Mouse (Mus musculus) liver, embryonic 14.5 days (tissue): ENCODE measurements around the gene Mlec. TPM values are rescaled to one million over a fixed set of nuclear protein-coding genes. Genes with fewer than 3 reads are reported as not detected.

Source experiments
- ATAC-seq: fragments of 200-750 bp; cut with Nextera tagmentation; 2 replicates; pipeline ENCODE4 v1.8.0; 2017; ENCODE audit warnings: moderate number of reproducible peaks, mild to moderate bottlenecking, moderate library complexity; ENCODE audit not compliant: insufficient read depth
- DNase-seq, 3 experiments: peaks; one replicate each; pipeline ENCODE4 v3.0.0-alpha.2; 2012 to 2013; ENCODE audit warnings: low read depth in 3 of 3, low spot score in 3 of 3
- H3K27ac ChIP-seq: fragments of 300-500 bp; sonication (generic); 2 replicates; pipeline ENCODE4 v1.5.1; 2014; ENCODE audit warnings: moderate library complexity, mild to moderate bottlenecking, control low read depth, inconsistent platforms
- H3K27me3 ChIP-seq: fragments of 300-500 bp; sonication (generic); 2 replicates; pipeline ENCODE4 v1.6.1; 2014; ENCODE audit warnings: mild to moderate bottlenecking, low read length, moderate library complexity; ENCODE audit not compliant: control insufficient read depth, insufficient read depth
- H3K36me3 ChIP-seq: fragments of 300-500 bp; sonication (generic); replicated peaks from 2 replicates; pipeline ENCODE4 v1.6.1; 2014; ENCODE audit warnings: low read depth; ENCODE audit not compliant: control insufficient read depth, insufficient read depth
- H3K4me1 ChIP-seq, 2 experiments: fragments of 200-500 bp in 1 of 2; fragments of 300-500 bp in 1 of 2; sonication (generic) in 1 of 2; replicated peaks; 2 replicates each; pipeline ENCODE4 v1.6.1; 2012 to 2014; ENCODE audit warnings: antibody characterized with exemption in 1 of 2, inconsistent platforms in 1 of 2, low read length in 1 of 2; ENCODE audit not compliant: control insufficient read depth in 2 of 2, insufficient read depth in 2 of 2
- H3K4me2 ChIP-seq: fragments of 300-500 bp; sonication (generic); 2 replicates; pipeline ENCODE4 v1.6.1; 2014; ENCODE audit warnings: low read depth, mild to moderate bottlenecking, control low read depth, moderate library complexity
- H3K4me3 ChIP-seq, 2 experiments: fragments of 200-500 bp in 1 of 2; fragments of 300-500 bp in 1 of 2; sonication (generic) in 1 of 2; 2 replicates each; pipeline ENCODE4 v1.5.1; 2012 to 2014; ENCODE audit warnings: low read depth in 2 of 2, low read length in 2 of 2, mild to moderate bottlenecking in 2 of 2, control low read depth in 1 of 2, inconsistent platforms in 1 of 2, moderate library complexity in 1 of 2; ENCODE audit not compliant: insufficient read depth in 1 of 2
- H3K9ac ChIP-seq: fragments of 300-500 bp; sonication (generic); replicated peaks from 2 replicates; pipeline ENCODE4 v1.6.1; 2014; ENCODE audit warnings: mild to moderate bottlenecking, control low read depth, moderate library complexity
- H3K9me3 ChIP-seq: fragments of 300-500 bp; sonication (generic); 2 replicates; pipeline ENCODE4 v1.6.1; 2016; ENCODE audit warnings: low read length, mixed read lengths; ENCODE audit not compliant: control insufficient read depth
- CTCF ChIP-seq: IDR thresholded peaks from 2 replicates; pipeline ENCODE4 v1.5.1; 2016; ENCODE audit warnings: antibody characterized with exemption, low read depth, control low read depth
- EP300 ChIP-seq: IDR thresholded peaks from 2 replicates; pipeline ENCODE4 v1.6.1; 2016; ENCODE audit warnings: antibody characterized with exemption, low read depth
- WGBS: fragments of 180-500 bp; shearing (Covaris S2); extraction: QIAGEN DNeasy Blood & Tissue Kit; methylation state at CpG from one replicate; pipeline ENCODE4 v1.1.7; 2014; ENCODE audit not compliant: insufficient replicate concordance; 5-methylcytosine and 5-hydroxymethylcytosine counted together
- polyA plus RNA-seq, 2 experiments: library from polyadenylated mRNA; depleted of rRNA in 1 of 2; stranded (reverse) in 1 of 2; unstranded in 1 of 2; fragments of >200 nt; fragmentation: Nextera tagmentation in 1 of 2; extraction: Ambion mirVana in 1 of 2; gene quantifications; 2 replicates each; pipeline versions ENCODE4 v1.2.1 to v1.2.3; 2012 to 2014

Gene Mlec
- polyA plus RNA-seq, 2 experiments: 13.9 to 34.1 TPM

DNA sequence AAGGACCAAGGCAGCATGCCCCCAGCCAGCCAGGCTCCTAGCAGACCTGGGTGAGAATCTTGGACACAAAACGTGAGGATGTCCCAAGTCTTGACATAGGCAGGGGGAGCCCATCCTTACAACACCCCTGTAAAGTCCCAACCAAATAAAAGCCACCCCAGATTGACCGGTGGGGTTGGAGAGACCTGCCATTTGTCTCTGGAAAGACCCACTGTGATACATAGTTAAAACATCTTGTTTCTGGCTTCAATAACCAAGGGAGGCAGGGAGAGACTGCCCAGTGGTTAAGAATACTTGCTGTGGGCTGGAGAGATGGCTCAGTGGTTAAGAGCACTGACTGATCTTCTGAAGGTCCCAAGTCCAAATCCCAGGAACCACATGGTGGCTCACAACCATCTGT, 55.7 kb downstream of the Mlec start:
- Histone ChIP-seq H3K36me3 (peaks cover 13% of the 10 kb centered on the region), H3K9me3 (no peaks in the 10 kb centered on the region), H3K4me1 (no peaks in the 10 kb centered on the region), H3K27me3 (no peaks in the 10 kb centered on the region), H3K9ac (no peak overlapping the region), H3K4me2 (no peak overlapping the region), H3K4me3 (no peak overlapping the region), H3K27ac (no peak overlapping the region)
- ATAC-seq (no peak), DNase-seq (no peak)
- WGBS: 75% methylated on average over 2 of the region's 2 CpGs
- TF ChIP-seq CTCF (no peak), EP300 (no peak)

DNA sequence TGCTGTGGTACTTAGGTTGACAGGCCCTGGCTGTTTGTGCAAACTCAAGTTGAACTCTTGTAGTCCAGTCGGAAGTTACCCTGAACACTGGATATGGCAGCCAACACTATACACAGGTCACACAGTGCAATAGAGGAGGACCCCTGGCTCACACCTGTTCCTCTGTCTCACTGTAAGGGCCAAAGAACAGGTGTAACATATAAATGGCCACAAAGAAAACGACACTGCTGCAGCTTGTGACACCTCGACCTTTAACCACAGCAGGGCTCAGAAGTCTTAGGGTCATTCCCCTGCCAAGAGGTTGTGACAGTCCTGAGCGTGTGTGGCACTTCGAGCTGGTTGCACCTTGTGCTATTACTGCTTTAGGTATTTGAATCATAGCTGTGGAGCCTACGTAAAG, 57.5 kb downstream of the Mlec start:
- H3K4me1 ChIP-seq: no peaks in the 10 kb centered on the region
- 83% methylated on average over 6 of the region's 6 CpGs for WGBS
- no peak overlapping the region for H3K27ac ChIP-seq

DNA sequence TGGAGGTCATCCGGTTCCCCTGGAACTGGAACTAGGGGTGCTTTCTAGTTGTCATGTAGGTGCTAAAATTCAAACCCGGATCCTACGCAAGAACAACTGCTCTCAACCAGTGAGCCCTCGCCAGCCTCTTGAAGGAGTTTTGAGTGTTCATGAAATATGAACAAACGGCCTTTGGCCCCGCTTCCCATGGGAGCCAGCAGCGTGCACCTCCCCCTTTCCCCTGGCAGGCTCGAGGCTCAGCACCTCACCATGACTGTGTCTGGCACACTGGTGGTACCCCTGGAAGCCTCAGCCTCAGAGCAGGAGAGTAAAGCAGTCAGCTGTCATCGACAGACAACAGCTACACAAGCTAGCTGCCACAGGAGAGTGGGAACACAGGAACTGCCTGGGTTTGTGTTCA, 58.0 kb downstream of the Mlec start:
- WGBS: 74% methylated on average over 9 of the region's 9 CpGs
- no peaks in the 10 kb centered on the region for H3K9me3 ChIP-seq
- no peaks in the 10 kb centered on the region for H3K27me3 ChIP-seq
- H3K27ac ChIP-seq: no peak overlapping the region
- H3K4me2 ChIP-seq: no peak overlapping the region
- H3K9ac ChIP-seq: no peak overlapping the region
- peaks cover 35% of the 10 kb centered on the region for H3K36me3 ChIP-seq
- H3K4me3 ChIP-seq: no peak overlapping the region
- TF ChIP-seq EP300 (no peak), CTCF (no peak)
- ATAC-seq (no peak), DNase-seq (no peak)
- H3K4me1 ChIP-seq: no peaks in the 10 kb centered on the region

More for the DNA sequence above, 57.5 kb downstream of the Mlec start:
- Histone ChIP-seq H3K9ac (no peak overlapping the region), H3K4me3 (no peak overlapping the region), H3K4me2 (no peak overlapping the region), H3K27me3 (no peaks in the 10 kb centered on the region), H3K36me3 (peaks cover 30% of the 10 kb centered on the region), H3K9me3 (no peaks in the 10 kb centered on the region)
- DNase-seq (no peak), ATAC-seq (no peak)
- no peak for TF ChIP-seq EP300
- TF ChIP-seq CTCF: no peak

DNA sequence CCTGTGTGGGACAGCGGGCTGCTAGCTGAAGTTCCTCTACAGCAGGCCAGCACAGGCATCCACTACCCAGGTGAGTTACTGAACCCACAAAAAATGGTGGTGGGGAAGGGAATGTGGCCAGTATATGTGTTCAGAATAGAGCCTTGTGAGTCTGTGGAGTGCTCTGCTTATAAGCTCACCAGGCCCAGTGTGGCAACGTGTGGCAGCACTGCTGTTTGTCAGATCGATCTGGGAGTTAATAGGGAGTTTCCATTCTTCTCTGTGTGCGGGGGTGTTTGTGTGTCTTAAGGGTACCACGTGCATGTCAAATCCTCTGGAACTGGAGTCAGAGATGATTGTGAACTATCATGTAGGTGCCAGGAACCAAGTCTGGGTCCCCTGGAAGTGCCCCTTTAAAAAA, 58.4 kb downstream of the Mlec start:
- Histone ChIP-seq H3K4me2 (no peak overlapping the region), H3K4me1 (no peaks in the 10 kb centered on the region), H3K4me3 (no peak overlapping the region), H3K27ac (no peak overlapping the region), H3K9me3 (no peaks in the 10 kb centered on the region), H3K36me3 (peaks cover 40% of the 10 kb centered on the region), H3K27me3 (no peaks in the 10 kb centered on the region), H3K9ac (no peak overlapping the region)
- no peak for TF ChIP-seq CTCF
- TF ChIP-seq EP300: no peak
- no peak for DNase-seq
- WGBS: 70% methylated on average over 5 of the region's 5 CpGs
- no peak for ATAC-seq

DNA sequence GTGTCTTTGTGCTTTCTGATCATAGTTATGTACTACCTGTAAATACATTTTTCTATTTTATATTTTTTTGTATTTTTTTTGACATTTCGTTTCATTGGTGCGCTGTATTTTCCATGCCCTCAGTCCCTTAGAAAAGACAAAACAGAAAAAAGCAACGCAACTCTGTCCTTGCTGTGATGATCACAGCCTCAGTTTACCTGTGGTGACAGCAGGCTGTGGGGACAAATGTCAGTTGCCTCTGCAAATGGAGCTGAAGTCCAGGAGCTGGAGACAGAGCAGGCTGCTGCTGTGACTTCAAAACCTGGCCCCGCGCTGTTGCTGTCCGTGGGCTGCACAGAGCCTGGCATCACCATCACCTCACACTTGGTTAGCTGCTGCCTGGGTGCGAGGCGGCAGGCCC, 59.8 kb downstream of the Mlec start, which contains the start of gene Gm10401:
TSS of gene Gm10401 (minus strand) at position 101 of the 400 bp plus-strand sequence.
- TF ChIP-seq EP300 (no peak), CTCF (no peak)
- ATAC-seq: no peak
- Histone ChIP-seq H3K27ac (no peak within 1 kb of the TSS), H3K27me3 (no peaks in the 10 kb centered on the region), H3K9me3 (no peaks in the 10 kb centered on the region), H3K9ac (no peak within 1 kb of the TSS), H3K4me3 (no peak within 1 kb of the TSS), H3K4me2 (no peak within 1 kb of the TSS), H3K4me1 (no peaks in the 10 kb centered on the region), H3K36me3 (peaks cover 42% of the 10 kb centered on the region)
- no peak for DNase-seq
- WGBS: 91% methylated on average over 8 of the region's 8 CpGs

Other genes starting within 250 kb of the Mlec start
- 0.44 and 0.50 TPM in 2 replicates for gene Oasl1, start 234.9 kb downstream of the Mlec start, polyA plus RNA-seq (2012; rRNA removed)
- 0.23 and 0.32 TPM in 2 replicates for gene Oasl1, start 234.9 kb downstream of the Mlec start, polyA plus RNA-seq (2014; fragmentation: Nextera tagmentation; extraction: Ambion mirVana)
- gene 2210016L21Rik, start 216.0 kb downstream of the Mlec start, polyA plus RNA-seq (2012; rRNA removed): 5.6 and 8.1 TPM in 2 replicates
- 11.3 and 12.3 TPM in 2 replicates for gene 2210016L21Rik, start 216.0 kb downstream of the Mlec start, polyA plus RNA-seq (2014; fragmentation: Nextera tagmentation; extraction: Ambion mirVana)
- gene Hnf1a, start 187.1 kb downstream of the Mlec start, polyA plus RNA-seq (2012; rRNA removed): 1.2 and 1.6 TPM in 2 replicates
- gene Hnf1a, start 187.1 kb downstream of the Mlec start, polyA plus RNA-seq (2014; fragmentation: Nextera tagmentation; extraction: Ambion mirVana): 0.86 and 1.5 TPM in 2 replicates
- 17.2 and 17.6 TPM in 2 replicates for gene Sppl3, start 147.0 kb downstream of the Mlec start, polyA plus RNA-seq (2012; rRNA removed)
- gene Sppl3, start 147.0 kb downstream of the Mlec start, polyA plus RNA-seq (2014; fragmentation: Nextera tagmentation; extraction: Ambion mirVana): 5.4 and 7.0 TPM in 2 replicates
- gene Gm10401, start 59.9 kb downstream of the Mlec start, polyA plus RNA-seq (2012; rRNA removed): 0.07 TPM in 1 of 2 replicates, not detected in the other
- 11.9 and 14.0 TPM in 2 replicates for gene Gm10401, start 59.9 kb downstream of the Mlec start, polyA plus RNA-seq (2014; fragmentation: Nextera tagmentation; extraction: Ambion mirVana)
- gene Acads, start 38.8 kb downstream of the Mlec start, polyA plus RNA-seq (2012; rRNA removed): 26.0 and 26.4 TPM in 2 replicates
- 21.2 and 22.9 TPM in 2 replicates for gene Acads, start 38.8 kb downstream of the Mlec start, polyA plus RNA-seq (2014; fragmentation: Nextera tagmentation; extraction: Ambion mirVana)
- gene Unc119b, start 23.2 kb downstream of the Mlec start, polyA plus RNA-seq (2012; rRNA removed): 6.2 and 6.3 TPM in 2 replicates
- gene Unc119b, start 23.2 kb downstream of the Mlec start, polyA plus RNA-seq (2014; fragmentation: Nextera tagmentation; extraction: Ambion mirVana): 5.6 and 7.5 TPM in 2 replicates
- 0.13 and 0.26 TPM in 2 replicates for gene Cabp1, start 36.2 kb upstream of the Mlec start, polyA plus RNA-seq (2012; rRNA removed)
- gene Cabp1, start 36.2 kb upstream of the Mlec start, polyA plus RNA-seq (2014; fragmentation: Nextera tagmentation; extraction: Ambion mirVana): 0.14 TPM in 1 of 2 replicates, not detected in the other
- 45.0 and 55.2 TPM in 2 replicates for gene Pop5, start 77.7 kb upstream of the Mlec start, polyA plus RNA-seq (2012; rRNA removed)
- gene Pop5, start 77.7 kb upstream of the Mlec start, polyA plus RNA-seq (2014; fragmentation: Nextera tagmentation; extraction: Ambion mirVana): 95.5 and 106 TPM in 2 replicates
- gene Rnf10, start 114.7 kb upstream of the Mlec start, polyA plus RNA-seq (2012; rRNA removed): 84.1 and 97.0 TPM in 2 replicates
- 60.2 and 68.3 TPM in 2 replicates for gene Rnf10, start 114.7 kb upstream of the Mlec start, polyA plus RNA-seq (2014; fragmentation: Nextera tagmentation; extraction: Ambion mirVana)
- gene Coq5, start 121.5 kb upstream of the Mlec start, polyA plus RNA-seq (2012; rRNA removed): 8.2 and 10.3 TPM in 2 replicates
- 28.4 and 28.7 TPM in 2 replicates for gene Coq5, start 121.5 kb upstream of the Mlec start, polyA plus RNA-seq (2014; fragmentation: Nextera tagmentation; extraction: Ambion mirVana)
- gene Dynll1, start 142.8 kb upstream of the Mlec start, polyA plus RNA-seq (2012; rRNA removed): 63.0 and 152 TPM in 2 replicates
- 636 and 642 TPM in 2 replicates for gene Dynll1, start 142.8 kb upstream of the Mlec start, polyA plus RNA-seq (2014; fragmentation: Nextera tagmentation; extraction: Ambion mirVana)
- 31.8 and 46.2 TPM in 2 replicates for gene Srsf9, start 169.0 kb upstream of the Mlec start, polyA plus RNA-seq (2012; rRNA removed)
- gene Srsf9, start 169.0 kb upstream of the Mlec start, polyA plus RNA-seq (2014; fragmentation: Nextera tagmentation; extraction: Ambion mirVana): 81.6 and 93.6 TPM in 2 replicates
- 11.6 and 12.5 TPM in 2 replicates for gene Gatc, start 183.0 kb upstream of the Mlec start, polyA plus RNA-seq (2012; rRNA removed)
- 13.6 and 15.4 TPM in 2 replicates for gene Gatc, start 183.0 kb upstream of the Mlec start, polyA plus RNA-seq (2014; fragmentation: Nextera tagmentation; extraction: Ambion mirVana)
- 11.0 and 15.4 TPM in 2 replicates for gene Triap1, start 183.0 kb upstream of the Mlec start, polyA plus RNA-seq (2012; rRNA removed)
- gene Triap1, start 183.0 kb upstream of the Mlec start, polyA plus RNA-seq (2014; fragmentation: Nextera tagmentation; extraction: Ambion mirVana): 28.9 and 30.8 TPM in 2 replicates
- 747 and 780 TPM in 2 replicates for gene Cox6a1, start 190.8 kb upstream of the Mlec start, polyA plus RNA-seq (2012; rRNA removed)
- gene Cox6a1, start 190.8 kb upstream of the Mlec start, polyA plus RNA-seq (2014; fragmentation: Nextera tagmentation; extraction: Ambion mirVana): 731 and 761 TPM in 2 replicates